Mouse (Mus musculus) hindbrain, embryonic 10.5 days (tissue): ENCODE data around the gene Hagh. TPM values are rescaled to one million over a fixed set of nuclear protein-coding genes. Genes with fewer than 3 reads are reported as not detected.

Experiments used
- DNase-seq: peaks from one replicate; pipeline ENCODE4 v3.0.0-alpha.2; 2017; ENCODE audit warnings: low spot score
- H3K27ac ChIP-seq: fragments of 300-500 bp; sonication (generic); 2 replicates; pipeline ENCODE4 v1.5.1; 2016; ENCODE audit warnings: mild to moderate bottlenecking, moderate library complexity
- H3K27me3 ChIP-seq: fragments of 300-500 bp; sonication (generic); 2 replicates; pipeline ENCODE4 v1.6.1; 2016; ENCODE audit warnings: mild to moderate bottlenecking; ENCODE audit not compliant: poor library complexity, insufficient read depth, severe bottlenecking
- H3K36me3 ChIP-seq: fragments of 300-500 bp; sonication (generic); 2 replicates; pipeline ENCODE4 v1.6.1; 2016; ENCODE audit warnings: mild to moderate bottlenecking, moderate library complexity
- H3K4me1 ChIP-seq: fragments of 300-500 bp; sonication (generic); replicated peaks from 2 replicates; pipeline ENCODE4 v1.6.1; 2016; ENCODE audit warnings: mild to moderate bottlenecking
- H3K4me3 ChIP-seq: fragments of 300-500 bp; sonication (generic); 2 replicates; pipeline ENCODE4 v1.5.1; 2016; ENCODE audit warnings: mild to moderate bottlenecking, moderate library complexity
- H3K9me3 ChIP-seq: fragments of 300-500 bp; sonication (generic); 2 replicates; pipeline ENCODE4 v1.6.1; 2016; ENCODE audit warnings: mild to moderate bottlenecking, moderate library complexity
- WGBS: fragments of 180-500 bp; shearing (Covaris S2); methylation state at CpG from one replicate; pipeline ENCODE4 v1.1.7; 2016; 5-methylcytosine and 5-hydroxymethylcytosine counted together
- polyA plus RNA-seq: library from polyadenylated mRNA; unstranded; fragments of >200 nt; fragmentation: Nextera tagmentation; extraction: Ambion mirVana; gene quantifications from 2 replicates; pipeline ENCODE4 v1.2.1, GENCODE M21; 2016

Hagh gene
- polyA plus RNA-seq, 1 experiment from 2014 or later, result 34.3 TPM

DNA sequence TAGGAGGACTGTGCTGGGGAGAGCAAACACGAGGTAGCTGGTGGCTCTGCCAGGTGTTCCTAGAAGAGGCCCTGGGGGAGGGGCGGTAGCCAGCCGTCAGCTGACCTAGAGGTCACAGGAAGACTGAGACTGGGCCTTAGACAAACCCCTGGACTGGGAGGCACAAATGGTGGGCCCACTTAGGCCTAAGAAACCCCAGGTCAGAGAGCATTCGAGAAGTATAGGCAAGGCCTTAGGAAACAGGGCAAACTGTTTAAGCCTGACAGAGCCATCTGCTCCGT, 38.1 kb downstream of the Hagh start:
- peak overlapping the region; percentile 70 for H3K27ac ChIP-seq
- no peak overlapping the region for H3K4me3 ChIP-seq
- peaks cover 13% of the 10 kb centered on the region for H3K36me3 ChIP-seq
- H3K9me3 ChIP-seq, result no peaks in the 10 kb centered on the region
- peaks cover 26% of the 10 kb centered on the region for H3K4me1 ChIP-seq
- WGBS, result 35% methylated on average over 5 of the region's 5 CpGs
- no peak for DNase-seq
- no peaks in the 10 kb centered on the region for H3K27me3 ChIP-seq

DNA sequence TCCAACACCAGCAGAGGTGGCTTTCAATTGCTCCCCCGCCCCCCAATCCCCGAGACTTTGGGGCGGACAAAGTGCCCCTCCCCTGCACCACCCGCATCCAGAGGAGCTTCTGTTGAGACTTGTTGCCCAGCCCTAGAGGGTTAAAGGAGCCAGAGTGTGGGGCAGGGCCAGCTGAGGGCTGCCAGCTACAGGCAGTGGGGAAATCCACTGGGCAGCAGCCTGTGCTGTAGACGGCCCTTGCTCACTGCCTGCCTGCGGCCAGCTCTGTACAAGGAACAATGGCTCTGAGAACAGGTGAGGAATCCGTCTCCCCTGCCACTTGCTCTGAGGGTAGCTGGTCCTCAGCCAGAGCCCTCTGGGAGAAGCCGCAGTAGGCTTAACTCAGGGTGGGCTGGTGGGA, 38.6 kb downstream of the Hagh start:
- Histone ChIP-seq H3K9me3 (no peaks in the 10 kb centered on the region), H3K27me3 (no peaks in the 10 kb centered on the region), H3K4me3 (no peak overlapping the region), H3K27ac (peak overlapping the region; percentile 70), H3K4me1 (peaks cover 26% of the 10 kb centered on the region), H3K36me3 (peaks cover 18% of the 10 kb centered on the region)
- DNase-seq, result no peak
- 76% methylated on average over 8 of the region's 8 CpGs for WGBS

DNA sequence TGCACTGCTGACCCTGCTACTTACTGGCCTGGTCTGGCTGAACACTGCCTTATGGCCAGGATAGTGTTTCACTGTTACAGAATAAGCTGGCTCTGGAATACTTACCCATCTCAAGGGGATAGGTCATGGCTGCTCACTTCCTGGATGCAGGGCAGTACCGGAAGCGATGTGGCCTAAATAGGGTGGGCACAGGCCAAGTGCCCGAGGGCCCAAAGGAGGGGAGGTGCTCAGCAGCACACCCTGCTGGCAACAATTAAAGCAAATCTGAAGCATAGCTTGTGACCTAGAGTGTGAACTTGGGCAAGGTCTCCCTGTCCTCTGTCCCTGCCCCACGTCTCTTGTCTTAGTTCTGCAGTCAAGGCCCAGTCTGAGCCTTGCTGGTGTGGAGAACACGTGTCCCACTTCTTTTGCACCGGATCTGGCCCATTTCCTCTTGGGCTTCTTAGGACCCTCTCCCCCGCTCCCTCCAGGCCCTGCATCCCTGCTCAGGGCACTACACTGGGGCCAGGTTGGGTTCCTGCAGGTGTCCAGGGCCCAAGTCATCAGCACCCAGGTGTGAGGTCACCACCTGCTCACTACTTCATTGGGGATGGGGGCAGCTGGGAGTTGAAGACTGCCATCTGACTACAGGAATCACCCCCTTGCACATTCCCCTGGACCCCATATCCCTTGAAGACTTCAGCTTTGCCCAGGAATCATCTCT, 41.9 kb downstream of the Hagh start:
- Histone ChIP-seq H3K4me3 (no peak overlapping the region), H3K27ac (0 out of 2 replicates have a peak overlapping the region, but pooled peaks have one; percentile 17), H3K9me3 (no peaks in the 10 kb centered on the region), H3K36me3 (peaks cover 33% of the 10 kb centered on the region), H3K4me1 (peaks cover 43% of the 10 kb centered on the region), H3K27me3 (no peaks in the 10 kb centered on the region)
- peak; percentile 56 for DNase-seq
- 50% methylated on average over 7 of the region's 7 CpGs for WGBS

DNA sequence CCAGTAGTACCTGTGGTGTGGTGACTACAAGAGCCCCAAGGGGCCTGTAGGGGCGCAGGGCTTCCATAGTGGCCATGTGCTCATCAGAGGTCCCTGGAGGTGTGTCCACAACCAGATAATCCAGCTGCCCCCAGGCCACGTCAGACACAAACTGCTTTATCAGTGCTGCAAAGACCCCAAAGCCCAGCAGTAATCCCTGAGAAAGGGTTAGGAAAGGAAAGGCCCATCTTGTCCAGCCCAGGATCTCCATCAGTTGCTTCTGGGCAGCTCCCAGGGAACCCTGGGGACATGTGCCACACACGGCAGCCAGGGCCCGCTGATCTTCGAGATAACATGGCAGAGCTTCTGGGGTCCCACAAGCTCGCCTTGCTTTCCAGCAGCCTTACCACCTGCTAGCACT, 44.4 kb downstream of the Hagh start:
- no peaks in the 10 kb centered on the region for H3K9me3 ChIP-seq
- H3K27me3 ChIP-seq, result no peaks in the 10 kb centered on the region
- peaks cover 38% of the 10 kb centered on the region for H3K4me1 ChIP-seq
- H3K27ac ChIP-seq, result no peak overlapping the region
- DNase-seq, result no peak
- H3K4me3 ChIP-seq, result peak overlapping the region; percentile 93; the same call in 1 of the 2 replicates
- 89% methylated on average over 6 of the region's 6 CpGs for WGBS
- H3K36me3 ChIP-seq, result peaks cover 42% of the 10 kb centered on the region

DNA sequence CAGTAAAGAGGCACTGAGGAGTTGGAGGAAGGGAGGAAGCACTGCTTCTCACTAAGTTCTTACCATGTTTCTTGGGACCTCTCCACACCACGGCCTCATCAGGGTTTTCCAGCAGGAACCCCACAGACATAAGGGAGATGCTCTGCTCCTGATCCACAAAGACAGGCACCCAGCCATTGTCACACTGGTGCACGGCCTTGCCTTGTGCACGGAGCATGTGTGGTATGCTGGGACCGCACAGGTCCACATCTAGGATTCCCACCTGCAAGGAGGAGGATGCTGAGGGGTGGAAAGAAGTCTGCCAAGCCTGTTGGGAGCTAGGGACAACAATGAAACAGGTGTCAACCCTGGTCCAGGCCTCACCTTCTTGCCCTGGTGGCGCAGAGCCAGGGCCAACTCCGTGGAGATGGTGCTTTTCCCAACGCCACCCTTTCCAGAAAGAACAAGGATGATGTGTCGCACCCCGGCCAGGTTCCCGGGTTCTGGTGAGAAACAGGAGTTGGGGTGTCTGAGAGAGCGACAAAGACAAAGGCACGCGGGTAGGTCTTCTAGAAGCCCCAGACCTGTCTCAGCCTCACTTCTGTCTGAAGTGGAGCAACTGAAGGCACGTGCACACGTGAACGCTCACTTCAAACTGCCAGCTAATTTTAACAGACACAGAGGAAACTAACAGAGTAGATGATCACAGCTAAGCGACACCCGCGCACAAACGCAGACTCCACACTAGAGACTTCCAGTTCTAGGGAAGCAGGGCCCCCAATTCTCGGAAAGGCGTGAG, 45.6 kb downstream of the Hagh start:
- H3K36me3 ChIP-seq, result peaks cover 54% of the 10 kb centered on the region
- no peaks in the 10 kb centered on the region for H3K27me3 ChIP-seq
- no peak for DNase-seq
- H3K4me3 ChIP-seq, result peak overlapping the region; percentile 93
- 27% methylated on average over 22 of the region's 22 CpGs for WGBS
- H3K4me1 ChIP-seq, result peaks cover 38% of the 10 kb centered on the region
- H3K9me3 ChIP-seq, result no peaks in the 10 kb centered on the region
- H3K27ac ChIP-seq, result peak overlapping the region; percentile 73

DNA sequence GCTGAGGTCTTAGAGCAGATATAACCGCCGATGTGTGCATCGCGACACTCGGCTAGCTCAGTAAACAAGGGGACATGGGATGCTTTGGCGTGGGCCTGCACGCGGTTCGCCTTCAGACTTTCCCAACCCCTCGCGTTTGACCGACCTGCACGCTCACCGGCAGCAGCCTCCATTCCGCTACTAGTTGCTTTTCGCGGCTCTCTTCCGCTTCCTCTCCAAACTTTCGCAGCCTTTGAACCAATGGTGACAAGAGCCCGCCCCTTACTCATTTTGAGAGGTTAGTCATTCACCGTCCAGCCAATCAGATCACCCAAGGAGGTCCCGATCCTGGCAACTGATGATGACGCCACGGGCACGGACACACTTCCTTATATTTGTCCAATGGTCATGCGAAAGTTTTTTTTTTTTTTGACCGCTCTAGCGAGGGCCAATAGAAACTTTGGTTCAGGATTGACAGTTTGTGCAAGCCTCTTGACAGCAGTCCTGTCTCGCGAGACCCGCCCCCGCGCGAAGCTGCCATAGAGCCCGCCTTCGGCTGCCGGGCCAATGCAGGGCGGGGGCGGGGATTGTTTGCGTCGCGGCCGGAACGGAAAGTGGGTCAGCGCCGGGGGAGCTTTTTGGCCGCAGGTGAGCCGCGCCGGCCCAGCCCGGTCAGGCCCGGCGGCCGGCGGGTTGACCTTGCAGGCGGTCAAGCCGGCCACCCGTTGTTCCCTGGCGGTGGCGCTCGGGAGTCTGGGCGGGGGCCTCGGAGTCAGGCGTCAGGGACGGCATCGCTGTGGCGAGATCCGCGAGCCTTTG, 46.4 kb downstream of the Hagh start, which contains the start of the genes Nubp2 and Spsb3:
Gene Nubp2, minus strand, starts transcription at position 216 of the 798 bp plus-strand sequence.
Gene Spsb3, plus strand, starts transcription at position 510 of the 798 bp plus-strand sequence.
- peaks cover 34% of the 10 kb centered on the region for H3K4me1 ChIP-seq
- under 1% methylated on average over 69 of the region's 69 CpGs for WGBS
- peak within 1 kb of the TSS; percentile 91 for H3K27ac ChIP-seq
- H3K9me3 ChIP-seq, result no peaks in the 10 kb centered on the region
- peak within 1 kb of the TSS; percentile 93 for H3K4me3 ChIP-seq
- peaks cover 61% of the 10 kb centered on the region for H3K36me3 ChIP-seq
- DNase-seq, result peak; percentile 96
- H3K27me3 ChIP-seq, result no peaks in the 10 kb centered on the region

DNA sequence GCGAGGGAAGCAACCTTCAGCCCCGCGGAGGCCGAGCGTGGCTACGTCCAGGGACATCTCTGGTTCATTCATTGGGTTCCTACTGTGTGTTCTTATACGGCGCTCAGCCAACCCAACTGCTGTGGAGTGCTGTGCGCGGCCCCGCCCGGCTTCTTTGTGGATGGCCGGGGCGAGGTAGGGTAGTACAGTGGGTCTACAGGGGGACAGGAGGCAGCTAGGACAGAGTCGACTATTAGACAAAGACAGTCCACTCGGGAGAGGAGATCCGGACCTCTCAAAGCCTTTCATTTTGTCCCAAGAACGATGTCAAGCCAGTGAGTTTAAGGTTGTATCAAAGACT, 47.0 kb downstream of the Hagh start:
- H3K27ac ChIP-seq, result peak overlapping the region; percentile 91
- DNase-seq, result no peak
- 1% methylated on average over 18 of the region's 18 CpGs for WGBS

DNA sequence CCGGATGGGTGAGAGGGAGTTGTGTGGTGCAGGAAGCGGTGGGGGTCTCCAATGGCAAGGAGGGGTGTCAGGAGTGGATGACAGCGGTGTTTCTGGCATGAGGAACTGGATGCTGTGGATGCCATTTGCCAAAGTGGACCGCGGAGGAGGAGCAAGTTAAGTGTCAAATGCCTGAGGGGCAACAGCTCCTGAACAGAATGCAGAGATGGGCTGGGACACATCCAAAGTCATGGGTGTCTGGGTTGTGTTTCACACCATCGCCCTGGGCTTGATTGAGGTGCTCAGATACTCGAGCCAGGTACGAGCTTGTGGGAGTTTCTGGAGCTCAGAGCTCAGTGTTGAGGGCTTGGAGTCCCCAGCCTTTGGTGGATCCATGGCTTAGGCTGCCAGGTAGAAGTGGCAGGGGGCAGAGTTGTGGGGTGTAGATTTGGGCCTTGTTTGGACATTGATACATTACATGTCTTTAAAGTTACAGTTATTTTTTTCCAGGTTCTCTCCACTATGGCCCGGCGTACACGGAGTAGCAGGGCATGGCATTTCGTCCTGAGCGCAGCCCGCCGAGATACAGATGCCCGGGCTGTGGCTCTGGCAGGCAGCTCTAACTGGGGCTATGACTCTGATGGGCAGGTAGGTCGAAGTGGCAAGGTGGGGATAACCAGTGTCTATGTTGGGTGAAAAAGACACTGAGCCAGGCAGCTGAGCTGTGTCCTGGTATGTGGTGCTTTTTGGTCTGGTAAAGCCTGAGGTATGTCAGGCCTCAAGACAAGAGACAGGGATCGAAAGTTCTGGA, 47.5 kb downstream of the Hagh start:
- H3K4me1 ChIP-seq, result peaks cover 32% of the 10 kb centered on the region
- no peak for DNase-seq
- H3K9me3 ChIP-seq, result no peaks in the 10 kb centered on the region
- H3K36me3 ChIP-seq, result peaks cover 66% of the 10 kb centered on the region
- H3K27me3 ChIP-seq, result no peaks in the 10 kb centered on the region
- peak overlapping the region; percentile 93 for H3K4me3 ChIP-seq
- H3K27ac ChIP-seq, result peak overlapping the region; percentile 91
- 68% methylated on average over 18 of the region's 18 CpGs for WGBS

More for the DNA sequence above, 47.0 kb downstream of the Hagh start:
- Histone ChIP-seq H3K4me3 (peak overlapping the region; percentile 93), H3K27me3 (no peaks in the 10 kb centered on the region), H3K9me3 (no peaks in the 10 kb centered on the region), H3K4me1 (peaks cover 32% of the 10 kb centered on the region), H3K36me3 (peaks cover 66% of the 10 kb centered on the region)

DNA sequence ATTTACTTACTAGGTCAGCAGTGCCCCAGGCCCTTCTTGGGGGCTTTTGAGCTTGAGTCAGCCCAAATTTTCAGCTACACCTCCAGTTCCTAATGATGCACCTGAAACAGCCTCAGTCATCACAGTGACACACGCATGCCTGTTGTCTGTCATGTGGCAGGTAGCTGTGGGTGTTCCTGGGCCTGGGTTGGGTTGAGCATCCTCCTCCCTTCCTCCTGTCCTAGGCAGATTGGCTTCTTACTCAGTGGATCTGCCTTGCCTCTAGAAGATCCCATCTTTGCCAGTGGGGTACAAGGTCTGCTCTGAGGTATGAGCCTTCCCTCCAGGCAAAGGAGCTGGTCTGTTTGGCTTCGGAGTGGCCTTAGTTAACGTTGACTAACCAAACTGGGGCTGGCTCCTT, 48.9 kb downstream of the Hagh start:
- DNase-seq, result no peak
- Histone ChIP-seq H3K36me3 (peaks cover 63% of the 10 kb centered on the region), H3K4me1 (peaks cover 39% of the 10 kb centered on the region), H3K27me3 (no peaks in the 10 kb centered on the region), H3K27ac (no peak overlapping the region), H3K9me3 (no peaks in the 10 kb centered on the region), H3K4me3 (no peak overlapping the region)
- 92% methylated on average over 3 of the region's 3 CpGs for WGBS

DNA sequence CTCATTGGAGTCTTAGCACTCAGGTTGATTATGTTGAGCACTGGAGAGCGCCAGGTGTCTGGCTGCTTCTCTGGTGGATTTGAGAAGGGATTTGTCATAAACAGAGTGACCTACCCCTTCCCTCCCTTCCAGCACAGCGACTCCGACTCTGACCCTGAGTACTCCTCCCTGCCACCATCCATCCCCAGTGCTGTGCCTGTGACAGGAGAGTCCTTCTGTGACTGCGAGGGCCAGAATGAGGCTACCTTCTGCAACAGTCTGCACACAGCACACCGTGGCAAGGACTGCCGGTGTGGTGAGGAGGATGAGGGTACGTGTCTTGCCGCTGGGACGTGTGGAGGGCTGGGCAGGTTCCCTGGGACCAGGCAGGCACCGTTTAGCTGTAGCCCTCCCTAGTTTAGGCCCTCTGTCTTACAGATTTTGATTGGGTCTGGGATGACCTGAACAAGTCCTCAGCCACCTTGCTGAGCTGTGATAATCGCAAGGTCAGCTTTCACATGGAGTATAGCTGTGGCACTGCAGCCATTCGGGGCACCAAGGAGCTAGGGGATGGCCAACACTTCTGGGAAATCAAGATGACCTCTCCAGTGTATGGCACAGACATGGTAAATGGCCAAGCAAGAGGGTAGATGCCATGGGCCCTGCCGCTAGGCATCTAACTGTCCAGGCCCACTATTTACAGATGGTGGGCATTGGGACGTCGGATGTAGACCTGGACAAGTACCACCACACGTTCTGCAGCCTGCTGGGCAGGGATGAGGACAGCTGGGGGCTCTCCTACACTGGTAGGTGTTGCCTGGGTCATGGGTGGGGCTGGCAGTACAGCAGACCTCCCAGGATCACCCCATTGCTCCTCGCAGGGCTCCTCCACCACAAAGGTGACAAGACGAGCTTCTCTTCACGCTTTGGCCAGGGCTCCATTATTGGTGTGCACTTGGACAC, 50.5 kb downstream of the Hagh start:
- no peak for DNase-seq
- H3K36me3 ChIP-seq, result peaks cover 51% of the 10 kb centered on the region
- H3K9me3 ChIP-seq, result no peaks in the 10 kb centered on the region
- H3K27ac ChIP-seq, result no peak overlapping the region
- H3K27me3 ChIP-seq, result no peaks in the 10 kb centered on the region
- H3K4me3 ChIP-seq, result 0 out of 2 replicates have a peak overlapping the region, but pooled peaks have one; percentile 3
- WGBS, result 91% methylated on average over 19 of the region's 19 CpGs
- peaks cover 39% of the 10 kb centered on the region for H3K4me1 ChIP-seq

DNA sequence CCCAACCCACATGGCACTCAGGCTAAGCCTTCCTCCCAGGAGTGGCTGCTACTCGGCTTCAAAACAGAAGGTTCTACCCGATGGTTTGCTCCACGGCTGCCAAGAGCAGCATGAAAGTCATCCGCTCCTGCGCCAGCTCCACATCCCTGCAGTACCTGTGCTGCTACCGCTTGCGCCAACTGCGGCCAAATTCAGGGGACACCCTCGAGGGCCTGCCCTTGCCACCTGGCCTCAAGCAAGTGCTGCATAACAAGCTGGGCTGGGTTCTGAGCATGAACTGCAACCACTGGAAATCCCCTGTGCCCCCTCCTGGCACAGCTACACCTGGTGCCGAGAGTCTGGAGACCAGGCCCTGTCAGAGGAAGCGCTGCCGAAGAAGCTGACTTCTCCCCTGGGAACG, 51.4 kb downstream of the Hagh start:
- Histone ChIP-seq H3K27ac (no peak overlapping the region), H3K36me3 (peaks cover 51% of the 10 kb centered on the region)
- WGBS, result 87% methylated on average over 13 of the region's 13 CpGs

More for the DNA sequence above, 51.4 kb downstream of the Hagh start:
- Histone ChIP-seq H3K9me3 (no peaks in the 10 kb centered on the region), H3K27me3 (no peaks in the 10 kb centered on the region), H3K4me3 (0 out of 2 replicates have a peak overlapping the region, but pooled peaks have one; percentile 3), H3K4me1 (peaks cover 42% of the 10 kb centered on the region)
- no peak for DNase-seq
